22 mouse cellular contexts compared by ENCODE assay signal in genomic region chr11:74737861-74738260, GRCm38 (mm10).
"Had no signal": no experiment of that assay in that cellular context is flagged by ENCODE, and none has a peak within 500 bp of the region (broad histone marks: within the 10 kb centered on the region; RNA-seq: fewer than 3 reads in every experiment).

No protein-coding gene starts in this region.

- H3K4me1 ChIP-seq: heart, embryonic 13.5 days; limb, embryonic 10.5 days; limb, embryonic 12.5 days; liver, embryonic 13.5 days; liver, embryonic 15.5 days had no signal

- H3K9ac ChIP-seq: forebrain, embryonic 15.5 days; forebrain, postnatal 0 days; heart, embryonic 13.5 days; heart, embryonic 15.5 days; hindbrain, embryonic 13.5 days; hindbrain, embryonic 15.5 days; limb, embryonic 12.5 days; liver, embryonic 13.5 days; liver, embryonic 15.5 days; liver, postnatal 0 days had no signal

- H3K4me3 ChIP-seq: forebrain, embryonic 15.5 days; heart, embryonic 13.5 days; heart, embryonic 15.5 days; hindbrain, embryonic 13.5 days; hindbrain, embryonic 15.5 days; layer of hippocampus, adult 2 months; left cerebral cortex, adult 2 months; limb, embryonic 10.5 days; limb, embryonic 12.5 days; liver, embryonic 13.5 days; liver, embryonic 15.5 days had no signal

- H3K27me3 ChIP-seq: forebrain, embryonic 15.5 days; heart, embryonic 13.5 days; heart, embryonic 15.5 days; hindbrain, embryonic 13.5 days; hindbrain, embryonic 15.5 days; limb, embryonic 12.5 days; liver, embryonic 15.5 days had no signal

- ATAC-seq: forebrain, embryonic 15.5 days; forebrain, postnatal 0 days; hindbrain, postnatal 0 days; intestine, embryonic 16.5 days; liver, postnatal 0 days had no signal

- H3K9me3 ChIP-seq: forebrain, embryonic 15.5 days; heart, embryonic 13.5 days; heart, embryonic 15.5 days; hindbrain, embryonic 13.5 days; hindbrain, embryonic 15.5 days; limb, embryonic 10.5 days; liver, embryonic 15.5 days had no signal

- H3K27ac ChIP-seq: forebrain, embryonic 15.5 days; heart, embryonic 13.5 days; heart, embryonic 15.5 days; hindbrain, embryonic 13.5 days; hindbrain, embryonic 15.5 days; hindbrain, postnatal 0 days; layer of hippocampus, adult 2 months; left cerebral cortex, adult 2 months; limb, embryonic 10.5 days; limb, embryonic 12.5 days; liver, embryonic 13.5 days; liver, embryonic 15.5 days had no signal

- DNase-seq: forebrain, postnatal 0 days; gastrocnemius, postnatal 14 days; gastrocnemius, postnatal 36 days; heart, adult 18-20 months; heart, postnatal 14 days; heart, postnatal 36 days; liver; liver, embryonic 13.5 days; liver, postnatal 0 days had no signal

- H3K36me3 ChIP-seq: forebrain, embryonic 15.5 days; heart, embryonic 13.5 days; heart, embryonic 15.5 days; hindbrain, embryonic 13.5 days; hindbrain, embryonic 15.5 days; limb, embryonic 10.5 days; limb, embryonic 12.5 days; liver, embryonic 13.5 days; liver, embryonic 15.5 days had no signal

- H3K4me2 ChIP-seq: forebrain, embryonic 15.5 days; heart, embryonic 11.5 days; heart, embryonic 13.5 days; heart, embryonic 15.5 days; hindbrain, embryonic 13.5 days; hindbrain, embryonic 15.5 days; limb, embryonic 12.5 days; liver, embryonic 13.5 days; liver, embryonic 15.5 days had no signal
